Mouse (Mus musculus): ENCODE results near the gene Rftn1. TPM values are rescaled to one million over a fixed set of nuclear protein-coding genes. Genes with fewer than 3 reads are reported as not detected.

Rftn1 gene
- total RNA-seq, 1 experiment: 5.0 TPM

- Histone ChIP-seq H3K4me3 (ENCODE audit: insufficient read depth in 1 of 2, low read depth in 1 of 2, low read length in 2 of 2, poor library complexity in 1 of 2, severe bottlenecking in 1 of 2) (no peak overlapping the region), H3K27ac (ENCODE audit: insufficient read depth, low read depth, low read length, poor library complexity, severe bottlenecking) (no peak overlapping the region), H3K9ac (ENCODE audit: insufficient read depth, low read depth, low read length, poor library complexity, severe bottlenecking) (no peak overlapping the region), H3K9me3 (ENCODE audit: control insufficient read depth, insufficient read depth, low read depth, low read length) (no peaks in the 10 kb centered on the region), H3K36me3 (ENCODE audit: control insufficient read depth, insufficient read depth, low read length, poor library complexity, severe bottlenecking) (no peaks in the 10 kb centered on the region), H3K4me1 (ENCODE audit: control insufficient read depth in 2 of 2, insufficient read depth in 2 of 2, low read length in 2 of 2, poor library complexity in 1 of 2) (no peaks in the 10 kb centered on the region)
- in situ Hi-C loops (cut with MboI; ENCODE audit: low sequenced_read_pairs in 2 of 2, unreplicated experiment in 2 of 2): loop anchor here in 1 of 2 experiments (25.0 kb wide), 1 partner anchor 240 kb away; no protein-coding TSS in a partner anchor
- no peak for DNase-seq (ENCODE audit: low read depth, low spot score)
- TF ChIP-seq ZC3H11A (IDR thresholded peaks at IDR 0.05; ENCODE audit: borderline replicate concordance, low read depth, low read length) (no peak), CHD2 (IDR thresholded peaks at IDR 0.05; ENCODE audit: low read depth, low read length) (no peak), MAFK (IDR thresholded peaks at IDR 0.05; ENCODE audit: insufficient read depth, low read depth, low read length) (no peak), ZNF384 (IDR thresholded peaks at IDR 0.05; ENCODE audit: low read depth, low read length) (no peak), HCFC1 (IDR thresholded peaks at IDR 0.05; ENCODE audit: borderline replicate concordance, insufficient read depth, low read length) (no peak)
Measured at GRCm38 (mm10) chr17:50201828-50202445, 11.5 kb upstream of the Rftn1 start.

- no peaks in the 10 kb centered on the region for H3K4me1 ChIP-seq (ENCODE audit: control insufficient read depth in 2 of 2, insufficient read depth in 2 of 2, low read length in 2 of 2, poor library complexity in 1 of 2)
- H3K27ac ChIP-seq (ENCODE audit: insufficient read depth, low read depth, low read length, poor library complexity, severe bottlenecking): no peak overlapping the region
- H3K36me3 ChIP-seq (ENCODE audit: control insufficient read depth, insufficient read depth, low read length, poor library complexity, severe bottlenecking): no peaks in the 10 kb centered on the region
- TF ChIP-seq HCFC1 (IDR thresholded peaks at IDR 0.05; ENCODE audit: borderline replicate concordance, insufficient read depth, low read length) (no peak), MAFK (IDR thresholded peaks at IDR 0.05; ENCODE audit: insufficient read depth, low read depth, low read length) (no peak), CHD2 (IDR thresholded peaks at IDR 0.05; ENCODE audit: low read depth, low read length) (no peak), ZC3H11A (IDR thresholded peaks at IDR 0.05; ENCODE audit: borderline replicate concordance, low read depth, low read length) (no peak), ZNF384 (IDR thresholded peaks at IDR 0.05; ENCODE audit: low read depth, low read length) (no peak)
- DNase-seq (ENCODE audit: low read depth, low spot score): no peak
- no peak overlapping the region for H3K4me3 ChIP-seq (ENCODE audit: insufficient read depth in 1 of 2, low read depth in 1 of 2, low read length in 2 of 2, poor library complexity in 1 of 2, severe bottlenecking in 1 of 2)
- no peaks in the 10 kb centered on the region for H3K9me3 ChIP-seq (ENCODE audit: control insufficient read depth, insufficient read depth, low read depth, low read length)
- no peak overlapping the region for H3K9ac ChIP-seq (ENCODE audit: insufficient read depth, low read depth, low read length, poor library complexity, severe bottlenecking)
- in situ Hi-C loops (cut with MboI; ENCODE audit: low sequenced_read_pairs in 2 of 2, unreplicated experiment in 2 of 2): no loop called here
Measured at GRCm38 (mm10) chr17:50199075-50199850, 8.8 kb upstream of the Rftn1 start.

- in situ Hi-C loops (cut with MboI; ENCODE audit: low sequenced_read_pairs in 2 of 2, unreplicated experiment in 2 of 2): no loop called here
Measured at GRCm38 (mm10) chr17:50197572-50197971, 7.1 kb upstream of the Rftn1 start.

GRCm38 (mm10) chr17:50196005-50196672 is 5.7 kb upstream of the Rftn1 start:
- DNase-seq (ENCODE audit: low read depth, low spot score): peak; percentile 19
- no peaks in the 10 kb centered on the region for H3K9me3 ChIP-seq (ENCODE audit: control insufficient read depth, insufficient read depth, low read depth, low read length)
- H3K4me1 ChIP-seq (ENCODE audit: control insufficient read depth in 2 of 2, insufficient read depth in 2 of 2, low read length in 2 of 2, poor library complexity in 1 of 2): no peaks in the 10 kb centered on the region
- TF ChIP-seq MAFK (IDR thresholded peaks at IDR 0.05; ENCODE audit: insufficient read depth, low read depth, low read length) (no peak), HCFC1 (IDR thresholded peaks at IDR 0.05; ENCODE audit: borderline replicate concordance, insufficient read depth, low read length) (no peak)
- no peak overlapping the region for H3K4me3 ChIP-seq (ENCODE audit: insufficient read depth in 1 of 2, low read depth in 1 of 2, low read length in 2 of 2, poor library complexity in 1 of 2, severe bottlenecking in 1 of 2)
- no peak overlapping the region for H3K27ac ChIP-seq (ENCODE audit: insufficient read depth, low read depth, low read length, poor library complexity, severe bottlenecking)
- in situ Hi-C loops (cut with MboI; ENCODE audit: low sequenced_read_pairs in 2 of 2, unreplicated experiment in 2 of 2): no loop called here
- H3K9ac ChIP-seq (ENCODE audit: insufficient read depth, low read depth, low read length, poor library complexity, severe bottlenecking): no peak overlapping the region
- H3K36me3 ChIP-seq (ENCODE audit: control insufficient read depth, insufficient read depth, low read length, poor library complexity, severe bottlenecking): no peaks in the 10 kb centered on the region

More at GRCm38 (mm10) chr17:50197572-50197971, 7.1 kb upstream of the Rftn1 start:
- no peaks in the 10 kb centered on the region for H3K9me3 ChIP-seq (ENCODE audit: control insufficient read depth, insufficient read depth, low read depth, low read length)
- no peak overlapping the region for H3K9ac ChIP-seq (ENCODE audit: insufficient read depth, low read depth, low read length, poor library complexity, severe bottlenecking)
- H3K4me3 ChIP-seq (ENCODE audit: insufficient read depth in 1 of 2, low read depth in 1 of 2, low read length in 2 of 2, poor library complexity in 1 of 2, severe bottlenecking in 1 of 2): no peak overlapping the region
- no peaks in the 10 kb centered on the region for H3K4me1 ChIP-seq (ENCODE audit: control insufficient read depth in 2 of 2, insufficient read depth in 2 of 2, low read length in 2 of 2, poor library complexity in 1 of 2)
- no peak for TF ChIP-seq ZC3H11A (IDR thresholded peaks at IDR 0.05; ENCODE audit: borderline replicate concordance, low read depth, low read length)
- no peak for TF ChIP-seq HCFC1 (IDR thresholded peaks at IDR 0.05; ENCODE audit: borderline replicate concordance, insufficient read depth, low read length)
- no peak for TF ChIP-seq MAFK (IDR thresholded peaks at IDR 0.05; ENCODE audit: insufficient read depth, low read depth, low read length)
- TF ChIP-seq CHD2 (IDR thresholded peaks at IDR 0.05; ENCODE audit: low read depth, low read length): no peak
- TF ChIP-seq ZNF384 (IDR thresholded peaks at IDR 0.05; ENCODE audit: low read depth, low read length): no peak
- H3K27ac ChIP-seq (ENCODE audit: insufficient read depth, low read depth, low read length, poor library complexity, severe bottlenecking): no peak overlapping the region
- H3K36me3 ChIP-seq (ENCODE audit: control insufficient read depth, insufficient read depth, low read length, poor library complexity, severe bottlenecking): no peaks in the 10 kb centered on the region
- no peak for DNase-seq (ENCODE audit: low read depth, low spot score)
